Mouse (Mus musculus): Measurements from ENCODE around the gene Cdk12.

Cdk12 gene

DNA sequence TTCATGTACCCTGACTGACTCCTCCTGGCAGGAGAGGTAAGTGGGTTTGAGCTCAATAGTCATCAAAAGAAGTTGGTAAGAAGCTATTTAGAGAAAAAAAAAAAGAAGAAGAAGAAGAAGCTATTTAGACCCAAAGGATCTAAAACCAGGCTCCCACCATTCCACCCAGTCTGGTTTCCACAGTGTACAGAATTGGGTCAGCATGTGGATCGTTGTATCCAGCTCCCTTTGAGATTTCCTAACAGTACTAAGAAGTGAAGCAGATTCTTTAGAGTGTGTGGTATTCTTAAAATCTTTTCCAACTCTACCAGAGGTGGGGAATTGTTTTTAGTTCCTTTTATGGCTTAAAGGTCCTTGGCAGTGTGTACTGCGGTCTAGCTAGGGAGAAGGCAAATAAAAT lies 50.9 kb downstream of the Cdk12 start:
- DNase-seq (ENCODE audit: extremely low spot score, low read depth, low spot score) = no peak

DNA sequence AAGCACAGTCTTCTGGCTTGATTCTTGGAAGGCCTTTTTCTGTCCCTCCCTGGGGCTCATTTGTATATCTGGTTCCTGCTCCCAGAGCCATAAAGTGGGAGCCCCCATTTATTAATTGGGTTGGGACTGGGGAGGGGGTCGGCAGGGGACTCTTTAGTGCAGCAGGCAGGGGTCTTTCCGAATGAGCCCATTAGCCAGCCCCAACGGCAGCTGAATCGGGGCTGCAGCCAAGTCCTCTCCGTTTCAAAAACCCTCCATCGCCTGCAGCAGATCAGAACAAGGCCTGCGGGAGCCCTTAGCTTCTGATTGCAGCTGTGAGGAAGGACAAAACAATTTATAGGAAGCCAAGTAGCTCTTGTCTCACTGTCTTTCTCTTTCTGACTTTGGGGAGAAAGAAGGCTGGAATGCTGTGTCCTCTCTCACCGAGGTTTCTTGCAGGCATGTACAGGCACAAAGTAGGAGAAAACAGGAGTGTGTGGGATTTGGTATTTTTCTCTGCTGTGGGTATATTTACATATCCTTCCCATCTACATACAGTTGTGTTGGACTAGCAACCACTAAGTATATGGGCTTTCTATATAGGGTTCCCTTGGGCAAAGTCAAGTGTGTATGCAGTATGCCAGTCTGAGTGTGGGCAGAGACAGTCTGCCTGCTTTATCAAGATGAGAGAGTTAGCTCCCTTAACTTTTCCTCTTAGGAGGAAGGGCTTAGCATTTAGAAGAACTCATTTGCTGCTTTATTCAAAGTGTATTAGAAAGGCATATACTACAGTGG lies 58.0 kb downstream of the Cdk12 start:
- no peak for DNase-seq (ENCODE audit: extremely low spot score, low read depth, low spot score)

DNA sequence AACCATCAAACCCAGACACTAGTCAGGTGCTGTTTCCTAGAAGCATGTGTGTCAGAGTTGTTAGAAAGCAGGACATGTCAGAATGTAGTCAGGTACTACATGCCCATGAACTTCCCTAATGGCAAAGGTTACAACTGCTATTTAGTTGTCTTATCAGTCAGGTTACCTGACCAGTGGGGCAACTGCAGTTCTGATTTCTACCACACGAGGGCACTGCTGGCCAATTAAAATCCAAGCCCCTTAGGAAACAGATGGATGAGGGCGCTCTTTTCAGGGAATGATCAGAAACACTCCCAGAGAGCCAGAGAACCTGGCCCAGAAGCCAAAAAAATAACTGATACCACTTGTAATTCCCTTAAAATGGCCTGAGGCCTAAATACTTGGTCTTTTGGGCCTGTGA lies 62.2 kb downstream of the Cdk12 start:
- DNase-seq (ENCODE audit: extremely low spot score, low read depth, low spot score) = peak; percentile 66

DNA sequence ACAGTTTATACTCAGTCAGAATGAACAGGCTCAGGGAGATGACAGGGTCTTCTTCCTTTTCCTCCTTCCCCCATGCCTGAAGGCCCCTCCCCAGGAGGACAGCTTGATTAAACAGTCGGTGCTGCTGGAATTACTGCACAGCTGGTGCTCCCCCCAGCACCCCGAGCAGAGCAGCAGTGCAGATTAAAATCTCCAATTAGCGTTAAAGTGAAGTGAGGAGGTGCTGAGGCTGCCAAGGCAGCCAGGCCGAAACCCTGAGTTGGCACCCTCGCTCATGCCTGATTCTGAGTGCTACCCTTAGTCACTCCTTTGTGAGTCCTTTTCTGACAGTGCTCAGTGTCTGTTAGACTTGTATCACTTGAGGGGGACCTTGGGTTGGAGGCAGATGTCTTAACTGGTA lies 63.0 kb downstream of the Cdk12 start:
- no peak for DNase-seq (ENCODE audit: extremely low spot score, low read depth, low spot score)

DNA sequence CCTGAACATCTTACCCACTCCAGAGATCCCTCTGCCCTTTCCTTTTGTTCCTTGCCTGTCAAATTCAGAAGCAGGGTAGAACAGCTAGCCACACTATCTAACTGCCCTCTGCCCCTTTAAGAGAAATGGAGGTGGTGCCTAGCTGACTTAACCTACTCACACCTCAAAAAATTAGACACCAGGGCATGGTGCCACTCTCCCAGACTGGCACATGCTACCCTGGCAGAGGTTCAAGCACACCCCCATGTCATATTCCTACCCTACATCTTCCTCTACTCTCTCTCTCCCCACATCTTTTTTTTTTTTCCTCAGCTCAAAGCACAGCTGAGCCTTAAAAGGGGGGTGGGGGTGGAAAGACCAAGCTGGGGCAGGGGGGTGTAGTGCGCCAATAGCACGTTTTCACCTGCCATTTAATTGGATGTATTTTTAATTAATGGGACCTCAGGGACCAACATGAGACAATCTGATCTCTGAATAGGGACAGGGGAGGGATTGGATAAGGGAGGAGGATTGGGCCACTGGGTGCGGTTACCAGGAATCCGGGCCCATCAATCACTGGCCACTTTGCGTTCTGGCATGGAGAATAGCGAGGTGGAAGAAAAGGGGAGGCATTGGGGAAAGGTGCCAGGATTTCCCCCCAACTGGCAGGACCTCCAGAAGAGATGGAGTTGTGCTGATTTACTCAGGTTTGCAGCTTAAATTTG lies 64.0 kb downstream of the Cdk12 start:
- no peak for DNase-seq (ENCODE audit: extremely low spot score, low read depth, low spot score)

DNA sequence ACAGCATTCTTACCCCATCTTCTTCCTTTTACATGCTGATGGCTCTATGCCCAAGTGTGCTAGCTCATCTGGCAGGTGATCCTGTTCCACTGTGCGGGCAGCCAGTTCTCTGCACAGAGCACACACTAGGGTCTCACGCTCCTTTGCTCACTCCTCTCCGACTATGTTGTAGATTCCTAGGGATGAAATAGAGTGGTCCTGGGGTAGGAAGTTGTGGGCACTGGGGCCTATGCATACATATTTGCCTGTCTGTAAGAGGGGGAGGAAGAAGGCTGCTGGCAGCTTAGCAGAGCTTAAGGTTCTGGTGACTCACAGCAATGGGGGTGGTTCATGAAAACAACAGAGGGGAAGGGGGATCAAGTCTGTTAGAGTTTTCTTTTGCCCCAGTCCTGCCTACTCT lies 67.2 kb downstream of the Cdk12 start:
- DNase-seq (ENCODE audit: extremely low spot score, low read depth, low spot score) = no peak

DNA sequence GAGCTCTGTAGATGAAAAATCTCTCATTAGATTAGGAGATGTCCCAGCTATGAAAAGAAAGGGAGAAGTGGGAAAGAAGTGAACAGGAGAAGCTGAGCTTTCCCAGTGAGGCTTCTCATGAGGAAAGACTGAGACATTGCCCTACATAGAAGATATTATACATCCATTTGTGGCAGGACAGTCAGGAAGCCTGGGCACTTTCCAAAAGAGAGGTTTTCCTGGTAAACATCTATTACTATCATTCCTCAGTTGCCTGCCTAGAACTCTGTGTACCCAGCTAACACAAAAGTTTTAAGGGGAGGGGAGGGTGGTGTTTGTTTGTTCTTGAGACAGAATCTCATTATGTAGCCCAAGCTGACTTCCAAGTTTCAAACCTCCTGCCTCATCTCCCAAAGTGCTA lies 67.6 kb downstream of the Cdk12 start:
- DNase-seq (ENCODE audit: extremely low spot score, low read depth, low spot score) = no peak

DNA sequence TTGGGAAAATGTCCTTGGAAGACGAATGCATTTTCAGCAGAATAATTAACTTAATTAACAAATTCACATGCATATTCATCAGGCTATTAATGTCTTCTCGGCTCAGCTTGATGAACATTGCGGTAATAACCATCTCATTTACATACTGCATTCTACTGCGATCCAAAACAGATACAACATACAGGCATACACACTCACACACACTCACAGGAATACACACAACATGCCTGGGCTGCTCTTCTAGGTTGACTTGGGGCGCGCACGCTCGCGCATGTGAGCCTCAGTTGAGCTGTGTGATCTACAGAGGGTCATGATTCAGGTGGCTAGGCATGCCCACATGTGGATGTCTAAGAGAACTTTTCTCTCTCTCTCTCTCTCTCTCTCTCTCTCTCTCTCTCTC lies 80.9 kb downstream of the Cdk12 start:
- no peak for DNase-seq (ENCODE audit: extremely low spot score, low read depth, low spot score)

DNA sequence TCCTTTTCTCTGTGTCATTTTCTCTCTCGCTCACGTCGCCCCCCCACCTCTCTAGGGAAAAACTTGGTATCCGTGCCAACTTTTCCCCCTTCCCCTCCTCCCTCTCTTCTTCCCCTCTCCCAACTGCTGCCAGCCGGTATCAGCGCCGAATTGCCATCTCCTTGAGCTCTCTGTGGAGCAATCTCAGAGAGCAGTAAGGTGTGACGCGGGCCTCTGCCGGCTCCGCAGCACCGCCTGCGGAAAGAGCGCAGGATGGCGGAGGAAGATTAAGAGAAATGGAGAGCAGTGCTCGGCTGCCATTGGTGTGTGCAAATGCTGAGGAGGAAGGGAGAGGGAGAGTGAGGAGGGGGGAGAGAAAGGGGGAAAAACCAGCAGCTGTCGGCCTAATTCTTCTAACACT lies 81.4 kb downstream of the Cdk12 start:
- no peak for DNase-seq (ENCODE audit: extremely low spot score, low read depth, low spot score)

DNA sequence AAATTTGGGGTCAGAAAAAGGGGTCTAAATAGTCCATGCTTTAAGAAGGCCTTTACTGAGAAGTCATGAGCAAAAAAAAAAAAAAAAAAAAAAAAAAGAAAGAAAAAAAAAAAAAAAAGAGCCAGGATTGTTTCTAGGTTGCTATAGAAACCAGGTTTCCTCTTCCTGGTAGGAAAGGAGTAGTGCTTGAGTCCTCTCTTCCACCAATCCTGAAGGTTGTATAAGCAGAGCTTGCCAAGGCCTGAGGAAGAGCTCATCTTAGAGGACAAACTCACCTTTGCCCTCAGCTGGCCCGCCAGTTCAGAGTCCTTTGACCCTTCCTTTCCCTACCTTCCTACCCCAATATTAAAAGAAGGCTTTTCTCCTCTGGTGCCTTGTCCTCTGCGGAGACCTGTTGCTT lies 82.5 kb downstream of the Cdk12 start:
- DNase-seq (ENCODE audit: extremely low spot score, low read depth, low spot score) = no peak

DNA sequence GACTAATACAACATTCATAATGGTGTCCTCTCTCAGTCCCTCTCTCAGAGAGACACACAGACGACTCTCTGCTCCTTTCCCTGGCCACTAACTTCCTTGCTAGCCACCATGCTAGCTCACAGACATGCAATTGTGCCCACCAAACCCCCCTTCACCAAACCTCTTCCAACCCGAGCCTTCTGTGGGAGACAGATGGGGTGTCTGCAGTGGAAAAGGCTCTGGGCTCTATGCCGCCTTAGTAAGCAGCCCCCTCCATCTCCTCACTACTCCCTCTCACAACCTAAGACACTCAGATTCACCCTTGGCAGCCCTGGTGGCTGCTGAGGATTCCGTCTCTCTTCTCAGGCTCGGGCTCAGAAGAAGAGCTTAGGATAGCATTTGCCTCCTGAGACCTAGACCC lies 84.7 kb downstream of the Cdk12 start:
- DNase-seq (ENCODE audit: extremely low spot score, low read depth, low spot score) = no peak

DNA sequence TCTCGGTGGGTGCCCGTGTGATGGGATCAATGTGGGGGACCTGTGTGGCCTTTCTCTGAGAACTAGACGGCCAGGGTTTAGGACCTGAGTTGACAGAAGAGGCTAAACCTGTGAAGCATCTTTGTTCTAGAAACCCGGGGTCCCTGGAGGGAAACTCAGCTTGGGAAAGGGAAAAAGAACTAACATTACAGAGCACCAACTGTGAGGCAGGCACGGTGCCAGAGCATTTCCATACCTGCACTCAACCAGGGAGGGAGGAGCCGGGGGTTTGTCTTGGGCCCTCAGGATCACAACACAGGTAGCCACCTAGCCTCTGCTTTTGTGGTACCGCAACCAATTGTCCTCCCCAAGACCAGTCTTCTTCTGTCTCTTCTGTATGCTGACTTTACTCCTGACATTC lies 85.1 kb downstream of the Cdk12 start:
- no peak for DNase-seq (ENCODE audit: extremely low spot score, low read depth, low spot score)

DNA sequence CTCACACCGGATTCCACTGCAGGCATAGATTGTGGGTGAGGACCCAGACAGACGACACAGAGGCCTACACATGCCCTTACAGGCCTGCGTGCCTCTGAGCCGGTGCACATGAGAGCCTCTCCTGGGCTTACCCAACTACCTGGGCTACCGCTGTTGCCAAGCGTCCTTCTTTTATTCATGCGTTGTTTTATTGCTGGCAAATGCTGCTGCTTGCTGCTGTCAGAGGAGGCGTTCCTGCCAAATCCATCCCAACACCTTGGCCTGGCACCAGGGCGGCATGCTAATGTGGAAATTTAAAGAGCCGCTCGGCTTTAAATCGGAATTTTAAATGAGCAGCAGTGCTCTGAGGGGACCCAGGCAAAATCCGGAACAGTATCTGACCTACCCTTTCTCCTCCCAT lies 87.0 kb downstream of the Cdk12 start:
- no peak for DNase-seq (ENCODE audit: extremely low spot score, low read depth, low spot score)

DNA sequence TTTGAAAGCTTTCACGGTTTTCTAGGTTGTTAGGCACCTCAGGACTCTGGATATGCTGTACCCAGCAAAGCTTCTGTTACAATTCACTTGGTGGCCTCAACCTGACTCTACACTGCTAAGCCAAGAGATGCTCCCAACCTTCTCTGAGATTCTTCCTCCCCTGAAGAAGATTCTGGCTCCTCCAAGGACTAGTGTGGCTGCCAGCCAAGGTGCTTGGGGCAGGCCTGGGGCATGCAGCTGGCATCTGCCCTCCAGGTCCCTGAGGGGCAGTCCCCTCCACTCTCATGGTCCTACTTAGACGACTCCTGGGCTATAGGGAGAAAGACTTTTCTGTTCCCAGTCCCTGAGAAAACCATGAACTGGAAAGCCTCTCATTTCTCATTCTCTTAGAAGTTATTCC lies 88.0 kb downstream of the Cdk12 start:
- DNase-seq (ENCODE audit: extremely low spot score, low read depth, low spot score) = no peak

DNA sequence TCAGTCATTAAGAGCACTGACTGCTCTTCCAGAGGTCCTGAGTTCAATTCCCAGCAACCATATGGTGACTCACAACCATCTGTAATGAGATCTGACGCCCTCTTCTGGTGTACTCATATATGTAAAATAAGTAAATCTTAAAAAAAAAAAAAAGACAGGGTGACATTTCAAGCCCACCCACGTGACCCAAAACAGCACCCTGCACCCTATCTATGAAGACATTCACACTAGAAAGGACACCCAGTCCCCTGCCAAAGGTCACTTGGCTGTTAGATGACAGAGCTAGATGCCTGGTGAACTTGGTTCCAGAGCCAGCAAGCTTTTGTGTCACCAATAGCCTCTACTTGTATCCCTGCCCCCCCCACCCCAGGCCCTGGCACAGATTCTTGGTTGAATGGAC lies 90.2 kb downstream of the Cdk12 start:
- no peak for DNase-seq (ENCODE audit: extremely low spot score, low read depth, low spot score)

DNA sequence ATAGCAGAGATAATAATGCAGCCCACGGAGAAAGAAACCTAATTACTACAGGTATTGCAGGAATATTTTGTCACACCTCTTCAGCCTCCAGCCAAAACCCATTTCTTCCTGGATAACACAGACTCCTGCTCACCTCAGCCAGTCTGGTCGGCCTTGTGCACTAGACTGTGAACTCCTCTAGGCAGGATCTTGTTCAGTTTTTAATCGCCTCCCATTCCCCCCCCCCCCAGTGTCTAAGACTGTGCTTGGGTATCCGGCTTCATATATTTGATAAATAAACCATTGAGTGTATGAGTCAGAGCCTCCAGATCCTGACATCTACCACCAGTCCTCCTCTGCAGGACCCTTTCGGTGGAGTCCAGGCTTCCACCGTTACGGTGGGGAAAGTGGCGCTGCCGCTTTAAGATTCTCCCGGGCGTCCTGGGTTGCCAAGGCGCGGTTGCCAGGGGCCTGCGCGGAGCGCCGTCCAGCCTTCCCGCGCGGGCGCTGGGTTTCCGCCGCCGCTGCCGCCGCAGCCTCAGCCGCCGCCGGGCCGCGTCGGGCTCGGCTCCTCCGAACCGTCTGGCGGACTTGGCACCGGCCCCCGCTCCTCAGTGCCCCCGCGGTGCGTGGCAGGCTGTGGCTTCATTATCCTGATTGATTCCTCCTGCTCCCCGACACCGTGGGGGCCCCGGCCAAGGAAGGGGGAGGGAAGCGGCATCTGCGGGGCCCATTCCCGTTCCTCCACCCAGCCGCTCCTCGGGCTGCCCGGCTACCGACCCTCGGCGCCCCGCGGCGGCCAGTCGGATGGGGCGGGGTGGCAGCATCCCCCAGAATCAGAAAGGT lies 91.5 kb downstream of the Cdk12 start:
- DNase-seq (ENCODE audit: extremely low spot score, low read depth, low spot score) = peak; percentile 12

DNA sequence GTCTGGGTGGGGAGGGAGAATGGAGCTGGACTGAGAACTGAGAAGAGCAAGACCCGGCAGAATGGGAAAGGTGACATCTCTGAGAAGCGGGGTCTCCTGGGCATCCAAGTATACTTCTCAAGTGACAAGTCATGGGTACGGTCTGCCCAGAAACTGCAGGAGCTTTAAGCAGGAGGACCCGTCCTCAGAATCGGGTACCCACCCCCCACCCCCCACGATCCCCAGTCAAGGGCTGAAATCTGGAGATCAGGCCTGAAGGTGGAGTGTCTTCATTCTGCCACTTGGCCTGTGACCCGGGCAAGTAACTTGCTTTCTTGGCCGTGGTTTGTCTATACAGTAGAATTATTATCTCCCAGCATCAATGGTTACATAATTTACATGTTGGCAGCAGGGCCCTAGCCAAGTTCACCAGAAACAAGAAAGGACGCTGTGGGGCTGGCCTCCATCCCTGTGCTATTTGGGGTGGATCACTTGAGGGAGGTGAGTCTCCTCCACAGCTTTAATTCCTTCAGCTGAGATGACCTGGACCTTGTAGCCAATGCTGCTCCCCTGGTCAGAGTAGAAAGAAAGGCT lies 92.2 kb downstream of the Cdk12 start:
- DNase-seq (ENCODE audit: extremely low spot score, low read depth, low spot score) = no peak

DNA sequence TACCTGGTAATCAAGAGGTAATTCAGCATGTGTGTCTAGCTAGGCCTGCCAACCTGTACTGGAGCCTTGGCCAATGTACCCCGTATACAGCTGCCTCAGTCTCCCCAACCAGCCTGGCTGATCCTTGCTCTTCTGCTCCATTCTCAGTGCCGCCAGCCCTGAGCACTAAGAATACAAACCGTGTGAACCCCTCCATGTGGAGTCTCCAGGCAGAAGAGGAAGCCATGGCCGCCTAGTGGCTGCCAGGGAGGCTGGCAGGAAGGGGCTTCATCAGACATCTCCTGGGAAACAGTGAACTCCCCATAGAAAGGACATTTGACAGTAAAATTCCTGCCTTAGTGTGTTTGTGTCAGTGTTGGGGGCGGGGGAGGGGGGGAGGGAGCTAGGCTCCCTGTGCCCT lies 93.4 kb downstream of the Cdk12 start:
- DNase-seq (ENCODE audit: extremely low spot score, low read depth, low spot score) = no peak

DNA sequence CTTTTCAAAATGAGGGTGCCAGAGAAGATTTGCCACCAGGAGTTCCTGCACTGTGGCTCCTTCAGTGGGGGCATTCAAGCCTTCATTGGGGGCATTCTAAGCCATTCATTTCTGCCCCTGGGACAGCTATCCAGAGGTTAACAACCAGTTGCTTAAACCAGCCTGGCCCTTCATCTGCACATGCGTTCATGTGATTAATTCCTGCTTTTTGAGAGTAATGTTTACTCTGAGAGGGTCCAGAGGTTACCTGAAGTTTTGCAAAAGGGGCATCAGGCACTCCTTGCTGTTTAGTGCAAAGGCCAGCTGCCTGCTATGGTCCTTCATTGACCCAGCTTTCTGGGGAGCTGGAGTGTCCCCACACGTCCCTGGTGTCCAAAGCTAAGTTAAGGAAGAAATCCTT lies 94.1 kb downstream of the Cdk12 start:
- no peak for DNase-seq (ENCODE audit: extremely low spot score, low read depth, low spot score)

DNA sequence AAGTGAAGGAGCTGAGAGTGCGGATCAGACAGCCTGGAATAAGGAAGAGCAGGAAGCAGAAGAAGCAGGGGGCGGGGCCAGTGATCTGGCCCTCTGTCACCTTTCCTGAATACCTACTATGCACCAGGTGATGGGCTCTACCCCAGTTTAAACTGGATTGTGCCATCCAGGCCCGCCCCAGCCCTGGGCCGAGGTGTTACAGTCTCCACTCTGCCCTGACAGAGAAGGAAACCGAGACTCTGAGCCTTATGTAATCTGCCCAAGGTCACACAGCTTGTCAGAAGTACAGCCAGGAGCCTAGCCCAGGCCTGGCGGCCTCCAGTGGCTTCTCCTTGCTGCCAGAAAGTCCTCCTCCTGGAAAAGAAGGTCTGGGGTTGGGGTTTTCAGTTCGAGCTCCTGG lies 94.9 kb downstream of the Cdk12 start:
- no peak for DNase-seq (ENCODE audit: extremely low spot score, low read depth, low spot score)

DNA sequence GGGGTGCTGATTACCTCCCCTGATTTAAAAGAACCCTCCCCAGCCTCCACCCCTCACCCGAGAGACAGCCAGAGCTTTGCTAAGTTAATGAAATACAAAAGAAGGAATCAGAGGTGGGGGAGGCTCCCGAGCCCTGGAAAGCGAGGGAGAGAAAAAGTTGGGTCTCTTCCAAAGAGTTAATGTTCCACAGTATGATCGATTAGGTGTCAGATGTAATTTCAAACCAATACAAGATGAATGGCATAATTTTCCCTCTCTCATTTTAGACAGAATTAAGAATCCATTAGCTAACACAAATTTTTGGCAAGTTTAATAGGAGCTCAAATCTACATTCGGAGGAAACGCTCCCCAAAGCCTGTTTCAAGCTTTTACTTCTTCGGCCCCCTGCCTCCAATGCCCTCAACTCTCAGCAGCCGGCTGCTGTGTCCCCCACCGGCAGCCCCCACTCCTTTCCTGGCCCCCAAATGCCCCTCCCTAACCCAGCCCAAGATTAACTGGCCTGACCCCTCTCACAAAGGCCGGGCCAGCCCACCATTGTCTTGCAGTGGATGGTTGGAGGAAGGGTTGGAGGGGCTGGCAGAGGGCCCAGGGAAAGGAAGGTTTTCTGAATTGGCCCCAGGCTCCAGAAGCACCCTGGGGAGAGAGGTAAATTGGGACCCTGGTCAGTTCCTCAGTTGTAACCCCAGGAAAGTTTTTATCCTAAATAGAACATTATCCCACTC lies 95.8 kb downstream of the Cdk12 start:
- no peak for DNase-seq (ENCODE audit: extremely low spot score, low read depth, low spot score)

Data from hindlimb bud, embryonic 11.5 days (tissue).